Mouse (Mus musculus) liver, postnatal 0 days (tissue): Measurements from ENCODE around the gene Lcn5. TPM values are rescaled to one million over a fixed set of nuclear protein-coding genes. Genes with fewer than 3 reads are reported as not detected.
"Not testable (repeated sequence)": the region's sequence is repeated elsewhere in the genome, so short reads cannot be mapped to it uniquely, and the experiment has no call there.

Experiments
- ATAC-seq: fragments of 200-750 bp; cut with Nextera tagmentation; 2 replicates; pipeline ENCODE4 v1.8.0; 2017; ENCODE audit warnings: mild to moderate bottlenecking, moderate library complexity
- DNase-seq: peaks from one replicate; pipeline ENCODE4 v3.0.0-alpha.2; 2016
- H3K27ac ChIP-seq: fragments of 300-500 bp; sonication (generic); 2 replicates; pipeline ENCODE4 v1.5.1; 2014; ENCODE audit warnings: antibody characterized with exemption, moderate library complexity, mild to moderate bottlenecking, low read depth
- H3K27me3 ChIP-seq: fragments of 300-500 bp; sonication (generic); 2 replicates; pipeline ENCODE4 v1.6.1; 2014; ENCODE audit warnings: low read length, control low read depth, mixed read lengths; ENCODE audit not compliant: insufficient read depth
- H3K36me3 ChIP-seq: fragments of 300-500 bp; sonication (generic); replicated peaks from 2 replicates; pipeline ENCODE4 v1.6.1; 2014; ENCODE audit warnings: mild to moderate bottlenecking, control low read depth, low read length, moderate library complexity, mixed read lengths; ENCODE audit not compliant: insufficient read depth
- H3K4me1 ChIP-seq: fragments of 300-500 bp; sonication (generic); 2 replicates; pipeline ENCODE4 v1.6.1; 2014; ENCODE audit warnings: antibody characterized with exemption, mild to moderate bottlenecking, control low read depth; ENCODE audit not compliant: insufficient read depth
- H3K4me2 ChIP-seq: fragments of 300-500 bp; sonication (generic); 2 replicates; pipeline ENCODE4 v1.6.1; 2014; ENCODE audit warnings: low read depth, mild to moderate bottlenecking, low read length, moderate library complexity, mixed read lengths
- H3K4me3 ChIP-seq: fragments of 300-500 bp; sonication (generic); 2 replicates; pipeline ENCODE4 v1.5.1; 2014; ENCODE audit warnings: low read depth, low read length
- H3K9ac ChIP-seq: fragments of 300-500 bp; sonication (generic); replicated peaks from 2 replicates; pipeline ENCODE4 v1.6.1; 2014; ENCODE audit warnings: mild to moderate bottlenecking, moderate library complexity
- H3K9me3 ChIP-seq: fragments of 300-500 bp; sonication (generic); 2 replicates; pipeline ENCODE4 v1.6.1; 2016; ENCODE audit warnings: mild to moderate bottlenecking, control low read depth, low read length, mixed read lengths
- CTCF ChIP-seq: sonication (generic); IDR thresholded peaks from 2 replicates; pipeline ENCODE4 v1.5.1; 2016; ENCODE audit warnings: antibody characterized with exemption, low read depth
- EP300 ChIP-seq: IDR thresholded peaks from 2 replicates; pipeline ENCODE4 v1.6.1; 2016; ENCODE audit warnings: antibody characterized with exemption, low read depth, mild to moderate bottlenecking
- WGBS: fragments of 180-500 bp; shearing (Covaris S2); extraction: QIAGEN DNeasy Blood & Tissue Kit; methylation state at CpG from one replicate; pipeline ENCODE4 v1.1.7; 2014; ENCODE audit not compliant: insufficient replicate concordance; 5-methylcytosine and 5-hydroxymethylcytosine counted together
- polyA plus RNA-seq: library from polyadenylated mRNA; unstranded; fragments of >200 nt; fragmentation: Nextera tagmentation; extraction: Ambion mirVana; gene quantifications from 2 replicates; pipeline ENCODE4 v1.2.1, GENCODE M21; 2015

Lcn5 gene
- polyA plus RNA-seq, 1 experiment from 2014 or later, result not detected

DNA sequence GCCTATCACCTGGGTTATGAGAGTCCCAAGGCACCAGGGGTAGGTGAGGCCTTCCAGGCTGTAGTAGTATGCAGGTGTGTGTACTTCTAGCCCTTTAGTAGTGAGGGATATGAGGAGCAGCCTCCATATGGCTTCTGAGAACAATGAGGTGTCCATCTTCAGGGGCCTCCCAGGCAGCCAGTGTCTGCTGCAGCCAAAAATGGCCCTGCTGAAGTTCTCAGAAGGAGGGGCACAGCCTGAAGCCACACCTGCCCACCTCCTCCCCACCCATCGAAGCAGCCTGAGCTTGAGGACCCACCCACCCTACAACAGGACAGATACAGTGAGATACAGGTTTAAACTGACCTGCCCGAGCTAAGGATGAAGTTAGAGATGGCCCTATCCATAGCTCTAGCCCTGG is 24.7 kb downstream of the Lcn5 start, which contains the start of gene Lcn10:
Lcn10 (plus strand) TSS at position 301 of the 400 bp plus-strand sequence.
- Histone ChIP-seq H3K9ac (no peak within 1 kb of the TSS), H3K36me3 (no peaks in the 10 kb centered on the region), H3K27ac (no peak within 1 kb of the TSS), H3K27me3 (no peaks in the 10 kb centered on the region), H3K9me3 (no peaks in the 10 kb centered on the region), H3K4me2 (no peak within 1 kb of the TSS), H3K4me3 (no peak within 1 kb of the TSS), H3K4me1 (no peaks in the 10 kb centered on the region)
- no peak for ATAC-seq
- no peak for DNase-seq
- TF ChIP-seq CTCF (no peak), EP300 (no peak)
- 49% methylated on average over 2 of the region's 2 CpGs for WGBS

GRCm38 (mm10) chr2:25686941-25687340 is 29.2 kb downstream of the Lcn5 start:
- no peak overlapping the region for H3K4me3 ChIP-seq
- no peak for ATAC-seq
- no peak overlapping the region for H3K9ac ChIP-seq
- no peaks in the 10 kb centered on the region for H3K36me3 ChIP-seq
- DNase-seq, result no peak
- H3K9me3 ChIP-seq, result no peaks in the 10 kb centered on the region
- TF ChIP-seq CTCF, result peak; percentile 19
- TF ChIP-seq EP300, result no peak
- no peak overlapping the region for H3K4me2 ChIP-seq
- H3K27me3 ChIP-seq, result no peaks in the 10 kb centered on the region
- WGBS, result 58% methylated on average over 4 of the region's 4 CpGs
- no peak overlapping the region for H3K27ac ChIP-seq
- H3K4me1 ChIP-seq, result no peaks in the 10 kb centered on the region

DNA sequence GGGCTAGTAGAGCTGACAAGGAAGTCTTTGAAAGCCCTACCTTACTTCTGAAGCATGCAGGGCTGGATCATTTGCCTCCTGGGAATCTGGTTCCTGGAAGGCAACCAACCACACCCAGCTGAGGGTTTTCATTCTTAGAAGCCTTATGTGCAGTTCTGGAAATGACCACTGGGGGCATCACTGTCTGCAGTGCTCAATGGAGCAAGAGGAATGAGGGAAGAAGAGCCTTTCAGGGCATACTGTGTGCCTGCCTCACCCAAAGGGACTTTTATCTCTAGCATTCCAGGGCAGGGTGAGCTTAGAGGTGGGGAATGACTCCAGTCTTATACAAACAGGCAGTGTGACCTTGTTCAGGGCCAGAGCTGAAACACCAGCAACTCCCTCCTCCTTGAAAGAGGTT is 36.9 kb downstream of the Lcn5 start:
- no peaks in the 10 kb centered on the region for H3K9me3 ChIP-seq
- no peaks in the 10 kb centered on the region for H3K36me3 ChIP-seq
- H3K27ac ChIP-seq, result no peak overlapping the region
- no peaks in the 10 kb centered on the region for H3K27me3 ChIP-seq
- no peak overlapping the region for H3K4me2 ChIP-seq
- H3K4me1 ChIP-seq, result no peaks in the 10 kb centered on the region
- no peak for ATAC-seq
- TF ChIP-seq EP300, result no peak
- TF ChIP-seq CTCF, result peak; percentile 82
- peak; percentile 69 for DNase-seq
- no peak overlapping the region for H3K9ac ChIP-seq
- H3K4me3 ChIP-seq, result no peak overlapping the region

DNA sequence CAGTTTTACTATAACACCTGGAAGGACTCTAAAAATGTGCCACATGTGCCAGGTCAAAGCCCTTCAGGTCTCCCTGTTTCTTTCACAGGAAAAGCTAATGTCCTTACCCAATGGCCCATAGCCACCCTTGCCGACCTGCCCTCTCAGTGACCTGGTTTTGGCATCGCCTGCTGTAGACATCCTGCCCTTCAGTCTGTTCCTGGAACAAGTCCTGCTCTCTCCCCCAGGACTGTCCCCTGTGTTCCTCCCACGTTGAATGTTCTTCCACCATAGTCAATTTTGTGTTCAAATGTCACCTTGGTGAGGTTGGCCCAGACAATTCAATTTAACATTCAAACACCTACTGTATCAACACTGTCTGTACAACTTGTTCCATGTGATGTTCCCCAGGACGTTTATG is 39.2 kb downstream of the Lcn5 start:
- H3K9ac ChIP-seq, result no peak overlapping the region
- H3K4me1 ChIP-seq, result no peaks in the 10 kb centered on the region
- 53% methylated on average over 4 of the region's 4 CpGs for WGBS
- TF ChIP-seq EP300 (no peak), CTCF (no peak)
- no peaks in the 10 kb centered on the region for H3K27me3 ChIP-seq
- ATAC-seq (no peak), DNase-seq (no peak)
- no peaks in the 10 kb centered on the region for H3K9me3 ChIP-seq
- no peaks in the 10 kb centered on the region for H3K36me3 ChIP-seq
- H3K4me2 ChIP-seq, result no peak overlapping the region
- no peak overlapping the region for H3K27ac ChIP-seq
- H3K4me3 ChIP-seq, result no peak overlapping the region

- no peak overlapping the region for H3K9ac ChIP-seq
- H3K36me3 ChIP-seq, result no peaks in the 10 kb centered on the region
- DNase-seq (no peak), ATAC-seq (no peak)
- no peak overlapping the region for H3K4me2 ChIP-seq
- no peak overlapping the region for H3K4me3 ChIP-seq
- TF ChIP-seq CTCF (no peak), EP300 (no peak)
- 85% methylated on average over 2 of the region's 2 CpGs for WGBS
- H3K27me3 ChIP-seq, result no peaks in the 10 kb centered on the region
- no peaks in the 10 kb centered on the region for H3K9me3 ChIP-seq
- no peak overlapping the region for H3K27ac ChIP-seq
- H3K4me1 ChIP-seq, result no peaks in the 10 kb centered on the region
Measured at GRCm38 (mm10) chr2:25698696-25699095, 40.9 kb downstream of the Lcn5 start.

- not testable (repeated sequence) for H3K9me3 ChIP-seq
- WGBS, result 71% methylated on average over 3 of the region's 3 CpGs
Measured at GRCm38 (mm10) chr2:25699743-25700142, 42.0 kb downstream of the Lcn5 start, which contains the start of gene Obp2a. Gene Obp2a (plus strand): TSS chr2:25700043.

DNA sequence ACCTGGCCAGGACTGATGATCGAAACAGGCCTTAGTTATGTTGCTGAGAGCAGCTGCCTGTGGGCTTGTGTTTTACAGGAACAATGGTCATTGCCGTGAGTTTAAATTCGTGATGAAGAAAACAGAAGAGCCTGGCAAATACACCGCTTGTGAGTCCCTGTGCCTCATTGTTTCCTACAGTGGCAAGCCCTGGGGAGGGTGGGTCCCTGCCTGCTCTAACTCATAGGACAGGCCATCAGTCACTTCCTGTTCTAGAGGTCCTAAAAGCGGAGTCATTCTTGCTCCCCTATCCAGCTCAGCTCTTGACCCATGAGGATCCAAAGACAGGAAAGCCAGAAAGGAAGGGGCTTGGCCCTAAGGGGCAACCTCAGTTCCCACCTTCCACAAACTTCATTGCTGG is 43.2 kb downstream of the Lcn5 start:
- Histone ChIP-seq H3K4me1 (no peaks in the 10 kb centered on the region), H3K27ac (no peak overlapping the region), H3K4me2 (no peak overlapping the region), H3K27me3 (no peaks in the 10 kb centered on the region), H3K9me3 (no peaks in the 10 kb centered on the region), H3K36me3 (no peaks in the 10 kb centered on the region), H3K9ac (no peak overlapping the region), H3K4me3 (no peak overlapping the region)
- no peak for ATAC-seq
- WGBS, result 47% methylated on average over 5 of the region's 5 CpGs
- TF ChIP-seq EP300 (no peak), CTCF (no peak)
- no peak for DNase-seq

More at GRCm38 (mm10) chr2:25699743-25700142, 42.0 kb downstream of the Lcn5 start, which contains the start of gene Obp2a:
- H3K27ac ChIP-seq, DNase-seq, H3K4me2 ChIP-seq, H3K27me3 ChIP-seq, H3K9ac ChIP-seq, H3K36me3 ChIP-seq, ATAC-seq, H3K4me3 ChIP-seq, H3K4me1 ChIP-seq: not testable (repeated sequence)
